Mouse (Mus musculus) midbrain, embryonic 15.5 days (tissue): Measurements from ENCODE around the gene Diaph3. TPM values are rescaled to one million over a fixed set of nuclear protein-coding genes. Genes with fewer than 3 reads are reported as not detected.

Source experiments
- ATAC-seq: fragments of 200-750 bp; cut with Nextera tagmentation; replicated peaks from 2 replicates; pipeline ENCODE4 v1.8.0; 2017; ENCODE audit warnings: moderate TSS enrichment
- H3K27ac ChIP-seq: fragments of 300-500 bp; sonication (generic); 2 replicates; pipeline ENCODE4 v1.5.1; 2015; ENCODE audit warnings: mild to moderate bottlenecking, inconsistent platforms
- H3K27me3 ChIP-seq: fragments of 300-500 bp; sonication (generic); replicated peaks from 2 replicates; pipeline ENCODE4 v1.6.1; 2015; ENCODE audit warnings: inconsistent platforms
- H3K36me3 ChIP-seq: fragments of 300-500 bp; sonication (generic); replicated peaks from 2 replicates; pipeline ENCODE4 v1.6.1; 2015; ENCODE audit warnings: inconsistent platforms
- H3K4me1 ChIP-seq: fragments of 300-500 bp; sonication (generic); 2 replicates; pipeline ENCODE4 v1.6.1; 2015; ENCODE audit warnings: inconsistent platforms
- H3K4me2 ChIP-seq: fragments of 300-500 bp; sonication (generic); 2 replicates; pipeline ENCODE4 v1.6.1; 2015; ENCODE audit warnings: inconsistent platforms, mild to moderate bottlenecking, moderate library complexity
- H3K4me3 ChIP-seq: fragments of 300-500 bp; sonication (generic); 2 replicates; pipeline ENCODE4 v1.5.1; 2015; ENCODE audit warnings: mild to moderate bottlenecking, inconsistent platforms
- H3K9ac ChIP-seq: fragments of 300-500 bp; sonication (generic); 2 replicates; pipeline ENCODE4 v1.6.1; 2015; ENCODE audit warnings: mild to moderate bottlenecking, inconsistent platforms
- H3K9me3 ChIP-seq: fragments of 300-500 bp; sonication (generic); 2 replicates; pipeline ENCODE4 v1.6.1; 2016; ENCODE audit warnings: inconsistent platforms
- WGBS: fragments of 180-500 bp; shearing (Covaris S2); methylation state at CpG from one replicate; pipeline ENCODE4 v1.1.7; 2015; ENCODE audit warnings: mixed read lengths; 5-methylcytosine and 5-hydroxymethylcytosine counted together
- polyA plus RNA-seq: library from polyadenylated mRNA; unstranded; fragments of >200 nt; fragmentation: Nextera tagmentation; extraction: Ambion mirVana; gene quantifications from 2 replicates; pipeline ENCODE4 v1.2.1, GENCODE M21; 2015

Diaph3 gene
- polyA plus RNA-seq, 1 experiment from 2014 or later: 3.4 TPM

DNA sequence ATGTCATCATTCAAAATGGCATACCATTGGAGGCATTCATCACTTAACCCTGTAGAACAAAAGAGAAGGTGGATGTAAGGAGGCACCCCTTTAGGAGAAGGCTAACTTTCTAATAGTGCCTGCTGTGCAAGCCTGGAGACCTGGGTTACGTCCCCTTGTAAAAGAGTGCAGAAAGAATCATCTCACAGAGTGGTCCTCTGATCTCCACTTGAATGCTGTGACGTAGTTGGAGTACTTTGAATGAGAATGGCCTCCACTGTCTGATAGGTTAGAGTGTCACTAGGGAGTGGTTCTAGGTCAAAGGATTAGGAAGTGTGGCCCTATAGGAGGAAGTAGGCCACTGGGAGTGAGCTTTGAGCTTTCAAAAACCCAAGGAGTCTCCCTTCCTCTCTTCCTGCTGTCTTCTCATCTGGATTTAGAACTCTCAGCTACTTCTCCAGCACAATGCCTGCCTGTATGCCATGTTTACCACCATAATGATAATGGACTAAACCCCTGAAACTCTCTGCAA is 66.0 kb downstream of the Diaph3 start:
- no peak for ATAC-seq
- Histone ChIP-seq H3K27ac (no peak overlapping the region), H3K4me2 (no peak overlapping the region), H3K36me3 (no peaks in the 10 kb centered on the region), H3K9me3 (no peaks in the 10 kb centered on the region), H3K4me1 (no peaks in the 10 kb centered on the region; the same call in 1 of the 2 replicates), H3K27me3 (no peaks in the 10 kb centered on the region), H3K9ac (no peak overlapping the region), H3K4me3 (no peak overlapping the region)
- 82% methylated on average over 2 of the region's 2 CpGs for WGBS

DNA sequence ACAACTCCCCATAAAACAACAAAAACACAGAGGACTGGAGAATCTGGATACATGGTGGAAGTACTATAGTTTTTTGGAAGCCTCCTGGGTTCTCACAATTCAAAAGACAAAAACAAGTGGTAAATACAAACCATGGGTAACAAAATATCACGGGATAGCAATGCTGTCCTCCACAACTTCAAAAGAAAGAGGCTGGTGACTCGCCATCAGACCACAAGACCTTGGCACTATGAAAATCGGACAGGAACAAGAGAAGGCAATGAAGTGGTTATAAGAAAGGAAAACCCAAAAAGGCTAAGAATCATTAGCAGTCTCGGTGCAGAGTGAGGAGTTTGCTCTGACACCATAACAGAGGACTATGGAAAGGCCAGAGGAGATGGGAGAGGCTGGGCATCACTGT is 76.8 kb downstream of the Diaph3 start:
- H3K36me3 ChIP-seq: no peaks in the 10 kb centered on the region
- no peak overlapping the region for H3K27ac ChIP-seq

DNA sequence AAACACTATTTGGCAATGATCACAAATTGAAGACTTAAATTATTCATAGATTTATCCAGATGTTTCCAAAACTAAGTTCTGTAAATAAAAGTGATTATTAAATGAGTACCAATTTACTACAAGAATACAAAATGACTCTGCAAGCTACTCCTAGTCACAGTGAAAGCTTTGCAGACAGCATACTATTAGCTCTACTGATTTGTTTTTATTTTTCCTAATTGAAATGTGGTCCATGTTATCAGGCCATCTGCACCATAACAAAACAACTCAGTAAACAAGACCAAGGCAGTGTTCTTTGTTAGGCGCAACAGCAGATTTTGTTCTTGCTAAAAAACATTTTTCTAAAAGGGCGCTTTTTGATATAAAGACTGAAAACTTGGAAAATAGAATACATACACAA is 84.9 kb downstream of the Diaph3 start:
- 93% methylated on average over 2 of the region's 2 CpGs for WGBS
- no peak overlapping the region for H3K27ac ChIP-seq
- no peaks in the 10 kb centered on the region for H3K4me1 ChIP-seq
- no peak overlapping the region for H3K9ac ChIP-seq
- no peak for ATAC-seq
- H3K9me3 ChIP-seq: no peaks in the 10 kb centered on the region
- H3K36me3 ChIP-seq: no peaks in the 10 kb centered on the region
- no peaks in the 10 kb centered on the region for H3K27me3 ChIP-seq
- H3K4me3 ChIP-seq: no peak overlapping the region
- H3K4me2 ChIP-seq: no peak overlapping the region

More for the DNA sequence above, 76.8 kb downstream of the Diaph3 start:
- no peak overlapping the region for H3K4me3 ChIP-seq
- no peak overlapping the region for H3K9ac ChIP-seq
- WGBS: 93% methylated on average over 4 of the region's 4 CpGs
- no peaks in the 10 kb centered on the region for H3K27me3 ChIP-seq
- no peaks in the 10 kb centered on the region for H3K9me3 ChIP-seq
- no peak for ATAC-seq
- H3K4me1 ChIP-seq: no peaks in the 10 kb centered on the region
- H3K4me2 ChIP-seq: no peak overlapping the region

DNA sequence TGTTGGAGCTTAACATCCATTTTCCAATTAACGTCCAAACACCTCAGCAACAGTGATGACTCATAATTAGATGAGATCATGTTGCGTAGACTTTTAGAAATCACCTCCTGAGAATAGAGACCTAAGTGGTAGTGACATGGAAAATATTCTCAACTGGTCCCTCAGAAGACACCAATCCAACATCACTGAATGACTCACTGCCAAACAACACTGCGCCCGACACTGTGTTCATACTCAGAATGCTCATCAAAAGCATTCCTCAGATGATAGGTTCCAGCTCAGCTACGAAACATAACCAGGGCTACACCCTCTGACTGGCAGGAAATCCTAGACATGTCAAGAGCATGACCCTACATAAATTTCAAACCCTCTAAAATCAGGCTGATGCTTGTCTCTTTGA is 89.8 kb downstream of the Diaph3 start:
- WGBS: 88% methylated on average over 5 of the region's 5 CpGs
- Histone ChIP-seq H3K4me3 (no peak overlapping the region), H3K36me3 (no peaks in the 10 kb centered on the region), H3K4me1 (no peaks in the 10 kb centered on the region), H3K9ac (no peak overlapping the region), H3K27me3 (no peaks in the 10 kb centered on the region), H3K9me3 (no peaks in the 10 kb centered on the region), H3K27ac (no peak overlapping the region), H3K4me2 (no peak overlapping the region)
- no peak for ATAC-seq

DNA sequence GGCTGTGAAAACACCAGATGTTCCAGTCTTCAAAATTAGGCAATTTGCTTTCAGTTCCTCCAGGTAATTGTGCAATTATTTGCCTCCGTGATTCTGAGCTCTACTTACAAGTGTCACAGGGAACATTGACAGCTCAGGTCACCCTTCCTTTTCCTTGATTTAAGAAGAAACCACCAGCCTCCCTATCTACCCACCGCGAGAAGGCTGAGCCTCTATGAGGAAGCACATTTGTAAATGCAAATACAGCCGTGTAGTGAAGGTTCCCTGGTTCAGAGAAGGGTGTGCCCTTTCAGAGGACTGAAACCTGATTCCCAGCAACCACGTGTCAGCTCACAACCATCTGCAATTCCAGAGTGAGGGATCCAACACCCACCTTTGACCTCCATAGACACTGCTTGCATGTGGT is 96.6 kb downstream of the Diaph3 start:
- H3K9me3 ChIP-seq: no peaks in the 10 kb centered on the region
- no peak overlapping the region for H3K9ac ChIP-seq
- 60% methylated on average over 5 of the region's 5 CpGs for WGBS
- H3K4me1 ChIP-seq: no peaks in the 10 kb centered on the region
- H3K27ac ChIP-seq: no peak overlapping the region
- no peak for ATAC-seq
- H3K36me3 ChIP-seq: no peaks in the 10 kb centered on the region
- no peak overlapping the region for H3K4me2 ChIP-seq
- no peak overlapping the region for H3K4me3 ChIP-seq
- no peaks in the 10 kb centered on the region for H3K27me3 ChIP-seq

DNA sequence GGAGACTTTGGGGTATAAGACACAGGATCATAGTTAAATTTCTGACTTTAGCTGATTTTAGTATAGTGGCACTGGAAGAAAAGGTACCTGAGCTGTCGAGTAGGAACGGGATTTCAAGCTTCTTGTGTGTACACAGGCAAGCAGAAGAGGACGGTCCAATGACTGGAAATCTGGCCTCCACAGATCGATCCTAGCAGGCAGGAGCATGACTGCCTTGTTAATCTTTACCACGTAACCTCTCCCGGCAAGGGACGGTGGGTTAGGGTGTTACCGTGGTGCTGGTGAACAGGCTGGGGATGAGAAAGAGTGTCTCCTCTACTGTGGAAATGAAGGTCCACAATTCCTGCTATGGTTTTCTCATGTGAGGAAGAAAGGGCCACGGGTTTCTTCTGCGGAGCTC is 120.8 kb downstream of the Diaph3 start:
- WGBS: 94% methylated on average over 10 of the region's 10 CpGs

DNA sequence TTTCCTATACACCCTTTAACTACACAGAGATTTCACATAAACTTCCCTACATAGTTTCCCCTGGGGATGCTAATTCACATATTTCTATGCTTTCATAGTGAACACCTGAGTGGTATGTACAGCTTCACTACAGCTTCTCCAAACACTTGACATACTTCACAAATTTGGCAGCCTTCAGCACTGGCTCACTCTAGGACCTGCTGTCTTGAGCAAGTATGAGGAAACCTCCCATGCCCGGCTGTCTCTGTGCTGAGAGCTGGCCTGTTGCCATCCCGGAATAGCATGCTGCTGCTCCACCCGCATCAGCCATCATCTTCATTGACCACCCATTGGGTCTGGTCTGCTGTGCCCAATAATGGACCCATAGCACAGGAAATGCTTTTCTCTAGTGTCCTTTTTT is 121.3 kb downstream of the Diaph3 start:
- Histone ChIP-seq H3K27me3 (no peaks in the 10 kb centered on the region), H3K9me3 (no peaks in the 10 kb centered on the region), H3K4me1 (no peaks in the 10 kb centered on the region), H3K4me2 (no peak overlapping the region), H3K36me3 (no peaks in the 10 kb centered on the region), H3K27ac (no peak overlapping the region), H3K4me3 (no peak overlapping the region), H3K9ac (no peak overlapping the region)
- no peak for ATAC-seq
- whole genome bisulfite sequencing: 92% methylated on average over 3 of the region's 3 CpGs

More for the DNA sequence above, 120.8 kb downstream of the Diaph3 start:
- Histone ChIP-seq H3K4me3 (no peak overlapping the region), H3K9ac (no peak overlapping the region), H3K9me3 (no peaks in the 10 kb centered on the region), H3K36me3 (no peaks in the 10 kb centered on the region), H3K27me3 (no peaks in the 10 kb centered on the region), H3K27ac (no peak overlapping the region), H3K4me1 (no peaks in the 10 kb centered on the region), H3K4me2 (no peak overlapping the region)
- ATAC-seq: no peak

DNA sequence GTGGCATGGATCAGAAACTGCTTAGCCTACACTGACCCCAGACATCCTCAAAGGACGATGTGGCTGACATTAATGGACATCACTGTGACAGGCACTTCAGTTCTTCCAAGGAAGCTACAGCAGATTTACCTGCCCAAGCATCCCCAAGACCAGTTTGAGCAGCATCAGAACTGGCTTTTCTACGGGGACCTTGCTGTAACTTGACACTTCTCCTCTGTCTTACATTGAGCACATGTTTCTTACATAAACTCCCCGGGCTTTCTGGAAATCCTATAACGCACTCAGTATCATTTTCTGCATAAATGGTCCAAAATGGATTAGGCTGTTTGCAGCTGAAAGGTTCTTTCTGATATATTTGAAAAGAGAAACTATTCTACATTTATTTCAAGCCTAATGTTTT is 143.7 kb downstream of the Diaph3 start:
- H3K4me3 ChIP-seq: no peak overlapping the region
- H3K4me1 ChIP-seq: no peaks in the 10 kb centered on the region
- H3K9ac ChIP-seq: no peak overlapping the region
- no peak overlapping the region for H3K27ac ChIP-seq
- H3K36me3 ChIP-seq: no peaks in the 10 kb centered on the region
- no peak overlapping the region for H3K4me2 ChIP-seq
- no peak for ATAC-seq
- no peaks in the 10 kb centered on the region for H3K9me3 ChIP-seq
- 75% methylated on average over 4 of the region's 4 CpGs for WGBS
- no peaks in the 10 kb centered on the region for H3K27me3 ChIP-seq

DNA sequence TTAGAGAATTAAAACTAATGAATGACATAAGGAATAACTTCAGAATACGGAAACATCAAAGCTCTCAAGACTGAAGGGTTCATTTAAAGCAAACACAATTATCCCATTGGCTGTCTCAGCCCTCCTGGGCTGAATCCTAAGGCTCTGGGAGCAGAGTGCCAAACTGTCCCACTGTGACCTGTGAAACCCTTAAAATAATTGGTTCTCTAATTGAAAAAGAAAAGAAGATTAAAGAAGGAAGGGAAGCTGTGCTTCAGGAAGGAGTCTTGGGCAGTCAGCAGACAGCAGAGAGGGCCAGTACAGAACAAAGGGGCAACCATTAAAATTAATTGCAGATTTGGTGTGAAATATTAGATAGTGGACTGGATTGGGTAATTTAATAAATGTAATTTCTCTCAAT is 189.9 kb downstream of the Diaph3 start:
- ATAC-seq: 0 out of 2 replicates have a peak, but pooled peaks have one; percentile 27
- Histone ChIP-seq H3K4me2 (no peak overlapping the region), H3K9me3 (no peaks in the 10 kb centered on the region), H3K27me3 (no peaks in the 10 kb centered on the region), H3K9ac (no peak overlapping the region), H3K36me3 (no peaks in the 10 kb centered on the region), H3K4me3 (no peak overlapping the region), H3K4me1 (no peaks in the 10 kb centered on the region), H3K27ac (no peak overlapping the region)
- 45% methylated on average over 1 of the region's 1 CpGs for WGBS

DNA sequence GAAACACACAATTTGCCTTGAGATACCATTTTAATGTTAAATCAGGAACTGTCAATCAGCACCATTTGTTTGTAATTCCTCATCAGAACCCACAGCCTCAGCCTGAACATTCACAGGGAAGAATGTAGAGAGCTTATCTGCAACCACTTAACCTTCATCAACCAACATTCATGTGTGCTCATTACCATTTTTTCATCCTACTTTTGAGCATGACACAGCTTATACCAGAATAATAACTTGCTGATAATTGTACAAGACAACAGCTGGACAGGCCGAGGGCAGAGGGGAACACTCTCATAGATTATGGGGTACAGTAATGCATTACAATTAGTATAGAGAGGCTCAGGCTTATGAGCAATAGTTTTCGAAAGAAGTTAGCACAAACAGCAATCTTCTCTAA is 203.1 kb downstream of the Diaph3 start:
- H3K9me3 ChIP-seq: no peaks in the 10 kb centered on the region
- H3K4me3 ChIP-seq: no peak overlapping the region
- no peaks in the 10 kb centered on the region for H3K36me3 ChIP-seq
- WGBS: 82% methylated on average over 2 of the region's 2 CpGs
- no peak overlapping the region for H3K4me2 ChIP-seq
- no peaks in the 10 kb centered on the region for H3K27me3 ChIP-seq
- H3K4me1 ChIP-seq: no peaks in the 10 kb centered on the region
- H3K9ac ChIP-seq: no peak overlapping the region
- no peak overlapping the region for H3K27ac ChIP-seq
- no peak for ATAC-seq

DNA sequence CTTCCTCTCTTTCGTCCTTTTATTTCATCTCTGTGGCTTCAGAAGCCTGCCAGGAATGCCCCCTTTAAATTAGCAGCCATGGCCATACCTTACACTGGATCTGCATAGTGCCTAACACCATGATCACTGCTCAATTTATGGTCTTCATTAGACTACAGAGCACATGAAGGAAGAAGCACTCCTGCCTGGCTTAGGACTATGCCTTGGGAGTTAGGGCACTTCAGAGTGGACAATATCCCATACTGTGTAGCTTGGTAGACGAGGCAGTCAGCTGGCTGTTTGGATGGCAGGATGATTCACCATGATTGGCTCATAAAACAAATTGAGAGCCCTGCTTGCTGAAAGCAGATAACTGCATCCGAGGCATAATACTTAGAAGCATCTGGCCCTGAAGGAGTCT is 204.6 kb downstream of the Diaph3 start:
- Histone ChIP-seq H3K27me3 (no peaks in the 10 kb centered on the region), H3K36me3 (no peaks in the 10 kb centered on the region), H3K4me1 (no peaks in the 10 kb centered on the region), H3K9ac (no peak overlapping the region), H3K27ac (no peak overlapping the region), H3K9me3 (no peaks in the 10 kb centered on the region), H3K4me2 (no peak overlapping the region), H3K4me3 (no peak overlapping the region)
- WGBS: 65% methylated on average over 3 of the region's 3 CpGs
- no peak for ATAC-seq

DNA sequence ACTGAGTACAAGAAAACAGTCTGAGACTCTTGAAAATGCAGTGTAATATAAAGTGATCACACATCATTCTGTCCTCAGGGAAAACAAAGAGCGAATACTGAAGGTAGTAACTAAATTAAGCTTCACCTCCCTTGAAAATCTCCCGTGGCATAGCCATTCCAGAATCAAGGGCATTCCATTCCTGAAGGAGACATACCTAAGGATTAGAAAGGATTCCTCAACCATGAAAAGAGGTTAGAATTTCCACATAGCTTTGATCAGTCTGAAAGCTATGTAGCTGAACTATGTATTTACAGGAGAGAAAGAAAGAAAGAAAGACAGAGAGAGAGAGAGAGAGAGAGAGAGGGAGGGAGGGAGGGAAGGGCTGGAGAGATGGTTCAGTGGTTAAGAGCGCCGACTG is 210.3 kb downstream of the Diaph3 start:
- Histone ChIP-seq H3K27me3 (no peaks in the 10 kb centered on the region), H3K4me1 (no peaks in the 10 kb centered on the region), H3K9me3 (no peaks in the 10 kb centered on the region), H3K27ac (no peak overlapping the region), H3K9ac (no peak overlapping the region), H3K4me2 (no peak overlapping the region), H3K4me3 (no peak overlapping the region), H3K36me3 (no peaks in the 10 kb centered on the region)
- ATAC-seq: no peak
- 75% methylated on average over 4 of the region's 4 CpGs for WGBS

DNA sequence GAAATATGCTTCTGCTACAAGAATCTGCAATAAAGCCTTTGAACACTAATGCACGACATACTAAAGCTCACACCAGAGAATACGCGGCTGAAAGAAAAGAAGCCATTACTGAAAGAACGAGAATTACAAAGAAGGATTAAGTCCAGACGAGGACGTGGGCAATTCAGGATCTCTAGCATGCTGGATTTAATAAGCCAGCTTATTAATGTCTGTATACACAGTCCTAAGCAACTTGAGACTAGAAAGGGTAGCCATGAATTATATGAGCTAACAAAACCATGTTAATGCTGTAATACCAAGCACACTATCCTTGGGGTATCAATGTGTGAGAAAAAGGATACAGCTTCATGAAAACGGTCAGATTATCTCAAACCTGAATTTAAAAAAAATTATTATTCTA is 214.2 kb downstream of the Diaph3 start:
- no peak for ATAC-seq
- no peak overlapping the region for H3K4me3 ChIP-seq
- WGBS: 27% methylated on average over 7 of the region's 7 CpGs

More for the DNA sequence above, 214.2 kb downstream of the Diaph3 start:
- H3K36me3 ChIP-seq: no peaks in the 10 kb centered on the region
- H3K9me3 ChIP-seq: no peaks in the 10 kb centered on the region
- H3K9ac ChIP-seq: no peak overlapping the region
- H3K27ac ChIP-seq: no peak overlapping the region
- H3K4me1 ChIP-seq: no peaks in the 10 kb centered on the region
- H3K4me2 ChIP-seq: no peak overlapping the region
- no peaks in the 10 kb centered on the region for H3K27me3 ChIP-seq
